Mouse (Mus musculus) limb, embryonic 13.5 days (tissue): ENCODE data around the gene Gstp1. TPM values are rescaled to one million over a fixed set of nuclear protein-coding genes. Genes with fewer than 3 reads are reported as not detected.
A peak's percentile ranks its signal among the peaks of the same experiment; 100 is the strongest.

Experiments
- ATAC-seq: fragments of 200-750 bp; cut with Nextera tagmentation; 2 replicates; pipeline ENCODE4 v1.8.0; 2017; ENCODE audit warnings: low read depth, moderate number of reproducible peaks, moderate TSS enrichment; ENCODE audit not compliant: low FRiP score
- H3K27ac ChIP-seq: fragments of 300-500 bp; sonication (generic); 2 replicates; pipeline ENCODE4 v1.5.1; 2015; ENCODE audit warnings: inconsistent platforms, mild to moderate bottlenecking, moderate library complexity
- H3K27me3 ChIP-seq: fragments of 300-500 bp; sonication (generic); 2 replicates; pipeline ENCODE4 v1.6.1; 2015; ENCODE audit warnings: mild to moderate bottlenecking, inconsistent platforms
- H3K36me3 ChIP-seq: fragments of 300-500 bp; sonication (generic); 2 replicates; pipeline ENCODE4 v1.6.1; 2015; ENCODE audit warnings: inconsistent platforms, mild to moderate bottlenecking, moderate library complexity
- H3K4me1 ChIP-seq: fragments of 300-500 bp; sonication (generic); 2 replicates; pipeline ENCODE4 v1.6.1; 2015; ENCODE audit warnings: inconsistent platforms
- H3K4me2 ChIP-seq: fragments of 300-500 bp; sonication (generic); replicated peaks from 2 replicates; pipeline ENCODE4 v1.6.1; 2015; ENCODE audit warnings: inconsistent platforms, mild to moderate bottlenecking, moderate library complexity
- H3K4me3 ChIP-seq: fragments of 300-500 bp; sonication (generic); 2 replicates; pipeline ENCODE4 v1.5.1; 2015; ENCODE audit warnings: moderate library complexity, mild to moderate bottlenecking, inconsistent platforms
- H3K9ac ChIP-seq: fragments of 300-500 bp; sonication (generic); 2 replicates; pipeline ENCODE4 v1.6.1; 2015; ENCODE audit warnings: mild to moderate bottlenecking, inconsistent platforms
- H3K9me3 ChIP-seq: fragments of 300-500 bp; sonication (generic); 2 replicates; pipeline ENCODE4 v1.6.1; 2016; ENCODE audit warnings: inconsistent platforms
- WGBS: fragments of 180-500 bp; shearing (Covaris S2); methylation state at CpG from one replicate; pipeline ENCODE4 v1.1.7; 2015; 5-methylcytosine and 5-hydroxymethylcytosine counted together
- polyA plus RNA-seq: library from polyadenylated mRNA; unstranded; fragments of >200 nt; fragmentation: Nextera tagmentation; extraction: Ambion mirVana; gene quantifications from 2 replicates; pipeline ENCODE4 v1.2.1, GENCODE M21; 2015

Gene Gstp1
- polyA plus RNA-seq, 1 experiment from 2014 or later: 573 TPM

GRCm38 (mm10) chr19:4003641-4004040 is 34.1 kb downstream of the Gstp1 start:
- Histone ChIP-seq H3K9ac (0 out of 2 replicates have a peak overlapping the region, but pooled peaks have one; percentile 31), H3K27me3 (no peaks in the 10 kb centered on the region), H3K36me3 (peaks cover 39% of the 10 kb centered on the region), H3K9me3 (no peaks in the 10 kb centered on the region), H3K4me2 (no peak overlapping the region), H3K4me1 (peaks cover 17% of the 10 kb centered on the region), H3K27ac (no peak overlapping the region), H3K4me3 (no peak overlapping the region)
- 70% methylated on average over 12 of the region's 12 CpGs for WGBS
- ATAC-seq: no peak

DNA sequence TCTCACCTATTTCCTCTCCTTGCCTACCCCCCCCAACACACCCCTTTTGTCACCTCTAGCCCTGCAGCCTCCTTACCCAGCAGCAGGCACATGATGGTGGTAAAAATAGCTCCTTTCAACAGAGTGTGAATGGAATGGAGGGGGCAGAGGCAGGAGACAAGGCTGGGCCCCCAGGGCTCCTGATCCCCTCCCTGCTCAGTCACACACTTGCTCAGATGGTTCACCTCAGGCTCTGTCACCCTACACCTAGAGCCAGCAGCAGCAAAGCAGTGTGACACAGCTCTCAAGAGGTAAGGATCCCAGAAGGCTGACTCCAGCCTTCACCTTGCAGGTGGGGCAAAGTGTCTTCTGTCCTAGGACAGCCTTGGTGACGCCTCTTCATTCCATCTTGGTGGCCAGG is 34.7 kb downstream of the Gstp1 start, which contains the start of gene Doc2g:
Gene Doc2g (plus strand): TSS at position 202 of the 400 bp plus-strand sequence.
- peaks cover 17% of the 10 kb centered on the region for H3K4me1 ChIP-seq
- 57% methylated on average over 1 of the region's 1 CpGs for WGBS
- H3K27ac ChIP-seq: no peak within 1 kb of the TSS
- no peaks in the 10 kb centered on the region for H3K9me3 ChIP-seq
- H3K36me3 ChIP-seq: peaks cover 33% of the 10 kb centered on the region
- peak within 1 kb of the TSS; percentile 31; the same call in 1 of the 2 replicates for H3K9ac ChIP-seq
- ATAC-seq: no peak
- H3K4me2 ChIP-seq: no peak within 1 kb of the TSS
- H3K27me3 ChIP-seq: no peaks in the 10 kb centered on the region
- H3K4me3 ChIP-seq: no peak within 1 kb of the TSS

- ATAC-seq: no peak
Measured at GRCm38 (mm10) chr19:4001752-4002151, 36.0 kb downstream of the Gstp1 start.

DNA sequence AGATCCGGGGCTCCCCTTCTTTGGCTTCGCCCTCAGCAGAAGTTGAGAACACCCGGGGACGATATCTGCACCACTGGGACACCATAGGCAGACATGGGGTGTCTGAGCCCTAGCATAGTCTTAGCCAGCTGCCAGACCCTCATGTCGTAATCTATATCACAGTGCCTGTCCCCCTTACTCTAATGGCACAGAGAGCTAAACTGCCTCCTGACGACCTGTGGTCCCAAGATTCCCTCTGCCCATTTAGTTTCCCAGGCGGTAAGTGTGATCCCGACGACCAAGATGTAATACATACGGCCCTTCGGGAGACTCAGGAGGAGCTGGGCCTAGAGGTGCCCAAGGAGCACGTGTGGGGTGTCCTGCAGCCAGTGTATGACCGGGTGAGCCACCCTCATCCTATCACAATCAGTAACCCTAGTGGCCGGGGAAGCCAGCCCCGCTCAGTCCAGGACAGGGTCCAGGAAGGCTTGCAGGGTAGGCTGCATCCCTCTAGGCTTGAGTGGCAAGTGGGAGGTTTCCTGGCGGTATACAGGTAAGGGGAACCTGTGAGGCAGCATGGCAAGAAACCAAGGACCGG is 36.7 kb downstream of the Gstp1 start:
- no peaks in the 10 kb centered on the region for H3K9me3 ChIP-seq
- ATAC-seq: peak; percentile 4; the same call in 1 of the 2 replicates
- 14% methylated on average over 17 of the region's 17 CpGs for WGBS
- peaks cover 17% of the 10 kb centered on the region for H3K4me1 ChIP-seq
- peak overlapping the region; percentile 97 for H3K27ac ChIP-seq
- H3K4me3 ChIP-seq: peak overlapping the region; percentile 79
- peak overlapping the region; percentile 93 for H3K9ac ChIP-seq
- H3K4me2 ChIP-seq: peak overlapping the region; percentile 86
- H3K36me3 ChIP-seq: peaks cover 13% of the 10 kb centered on the region
- no peaks in the 10 kb centered on the region for H3K27me3 ChIP-seq

More at GRCm38 (mm10) chr19:4001752-4002151, 36.0 kb downstream of the Gstp1 start:
- Histone ChIP-seq H3K4me3 (0 out of 2 replicates have a peak overlapping the region, but pooled peaks have one; percentile 79), H3K9ac (peak overlapping the region; percentile 93; the same call in 1 of the 2 replicates), H3K27me3 (no peaks in the 10 kb centered on the region), H3K9me3 (no peaks in the 10 kb centered on the region), H3K36me3 (peaks cover 20% of the 10 kb centered on the region), H3K4me1 (peaks cover 17% of the 10 kb centered on the region), H3K27ac (no peak overlapping the region), H3K4me2 (peak overlapping the region; percentile 86)
- 85% methylated on average over 5 of the region's 5 CpGs for WGBS

- H3K4me3 ChIP-seq: peak within 1 kb of the TSS; percentile 79
- peak within 1 kb of the TSS; percentile 93 for H3K9ac ChIP-seq
- no peaks in the 10 kb centered on the region for H3K27me3 ChIP-seq
- ATAC-seq: peak; percentile 90
- WGBS: under 1% methylated on average over 64 of the region's 64 CpGs
- H3K36me3 ChIP-seq: peaks cover 5% of the 10 kb centered on the region
- H3K4me1 ChIP-seq: peaks cover 17% of the 10 kb centered on the region
- H3K9me3 ChIP-seq: no peaks in the 10 kb centered on the region
- peak within 1 kb of the TSS; percentile 97 for H3K27ac ChIP-seq
- H3K4me2 ChIP-seq: peak within 1 kb of the TSS; percentile 86
Measured at GRCm38 (mm10) chr19:4000119-4000900, 37.5 kb downstream of the Gstp1 start, which contains the start of the genes Nudt8 and Gm49405. Gene Nudt8 (plus strand): TSS chr19:4000580. Gene Gm49405 (plus strand): TSS chr19:4000626.

DNA sequence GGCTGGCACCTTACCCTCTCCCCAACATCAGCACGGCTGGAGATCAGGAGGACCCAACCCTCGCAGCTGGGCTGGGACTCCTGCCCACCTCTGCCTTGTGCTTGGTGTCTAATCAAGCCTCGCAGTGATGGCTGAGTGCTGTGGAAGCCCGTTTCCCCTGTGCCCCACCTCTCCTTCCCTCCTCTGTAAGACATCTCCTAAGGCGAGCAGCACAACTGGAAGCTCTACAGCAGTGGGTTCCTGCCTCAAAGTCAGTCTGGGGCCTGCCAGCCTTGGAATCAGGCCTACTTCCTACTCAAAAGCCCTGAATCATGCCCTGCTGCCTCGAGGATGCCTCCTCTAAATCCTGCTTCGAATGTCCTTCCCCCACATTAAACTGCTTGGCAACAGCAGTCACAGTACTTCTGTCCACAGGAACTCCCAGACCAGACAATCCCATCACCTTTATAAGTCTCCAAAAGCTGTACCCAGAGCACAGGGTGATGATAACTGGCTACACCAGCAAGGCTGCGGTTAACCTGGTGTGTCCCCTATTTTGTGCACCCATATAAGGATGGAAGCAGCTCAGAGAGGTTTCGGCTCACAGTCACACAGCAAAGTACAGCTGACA is 38.6 kb downstream of the Gstp1 start:
- H3K27me3 ChIP-seq: no peaks in the 10 kb centered on the region
- peak overlapping the region; percentile 86 for H3K4me2 ChIP-seq
- 89% methylated on average over 9 of the region's 9 CpGs for WGBS
- no peaks in the 10 kb centered on the region for H3K9me3 ChIP-seq
- H3K4me3 ChIP-seq: peak overlapping the region; percentile 79
- no peak overlapping the region for H3K27ac ChIP-seq
- peak overlapping the region; percentile 93; the same call in 1 of the 2 replicates for H3K9ac ChIP-seq
- no peaks in the 10 kb centered on the region for H3K36me3 ChIP-seq
- no peak for ATAC-seq
- peaks cover 17% of the 10 kb centered on the region for H3K4me1 ChIP-seq

DNA sequence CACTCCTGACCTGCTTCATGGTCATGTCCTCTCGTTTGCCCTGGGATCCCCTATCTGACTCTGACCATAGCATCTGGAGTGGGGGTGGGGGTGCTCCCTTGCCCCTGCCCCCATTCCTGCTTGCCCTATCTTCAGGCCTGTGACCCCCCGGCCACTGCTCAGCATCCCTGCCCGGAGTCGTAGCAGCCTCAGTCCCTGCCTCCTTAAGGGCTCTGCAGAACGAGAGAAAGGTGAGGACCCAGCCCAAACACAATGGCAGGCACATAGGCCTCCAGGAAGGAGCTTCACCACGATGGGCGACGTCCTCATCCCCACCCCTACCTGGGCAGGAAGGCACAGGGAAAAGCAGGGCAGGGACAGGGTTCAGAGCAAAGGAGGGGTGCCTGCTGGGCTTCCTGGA is 39.5 kb downstream of the Gstp1 start:
- Histone ChIP-seq H3K9me3 (no peaks in the 10 kb centered on the region), H3K27ac (no peak overlapping the region), H3K4me3 (no peak overlapping the region), H3K4me2 (no peak overlapping the region), H3K36me3 (no peaks in the 10 kb centered on the region), H3K4me1 (peaks cover 17% of the 10 kb centered on the region), H3K9ac (0 out of 2 replicates have a peak overlapping the region, but pooled peaks have one; percentile 93), H3K27me3 (no peaks in the 10 kb centered on the region)
- ATAC-seq: no peak
- 77% methylated on average over 8 of the region's 8 CpGs for WGBS

GRCm38 (mm10) chr19:3997231-3997630 is 40.6 kb downstream of the Gstp1 start:
- ATAC-seq: no peak
- Histone ChIP-seq H3K27me3 (no peaks in the 10 kb centered on the region), H3K9ac (no peak overlapping the region; the same call in 1 of the 2 replicates), H3K9me3 (no peaks in the 10 kb centered on the region), H3K4me3 (no peak overlapping the region), H3K4me1 (peaks cover 17% of the 10 kb centered on the region), H3K36me3 (no peaks in the 10 kb centered on the region), H3K4me2 (no peak overlapping the region), H3K27ac (no peak overlapping the region)
- WGBS: 64% methylated on average over 8 of the region's 8 CpGs

- Histone ChIP-seq H3K4me3 (no peak overlapping the region), H3K4me2 (no peak overlapping the region), H3K27ac (no peak overlapping the region), H3K9ac (no peak overlapping the region; the same call in 1 of the 2 replicates), H3K36me3 (no peaks in the 10 kb centered on the region), H3K27me3 (no peaks in the 10 kb centered on the region), H3K9me3 (no peaks in the 10 kb centered on the region), H3K4me1 (peaks cover 16% of the 10 kb centered on the region)
- no peak for ATAC-seq
- WGBS: 80% methylated on average over 8 of the region's 8 CpGs
Measured at GRCm38 (mm10) chr19:3996747-3997146, 41.0 kb downstream of the Gstp1 start.

DNA sequence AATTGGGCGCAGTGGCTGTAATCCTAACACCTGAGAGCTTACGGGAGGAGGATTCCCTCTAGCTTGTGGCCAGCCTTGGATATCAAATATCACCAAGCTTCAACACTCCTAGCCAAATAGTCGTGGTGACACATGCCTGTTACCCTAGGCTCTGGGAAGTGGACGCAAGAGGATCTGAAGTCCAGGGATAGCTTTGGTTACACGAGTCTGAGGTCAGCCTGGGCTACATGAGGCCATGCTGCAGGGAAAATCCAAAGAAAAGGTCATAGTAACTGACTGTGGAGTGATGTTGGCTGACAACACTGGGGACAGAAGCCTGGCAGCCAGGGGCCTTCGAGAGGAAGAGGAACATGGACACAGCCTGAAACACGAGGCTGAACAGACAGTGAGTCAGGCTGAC is 41.7 kb downstream of the Gstp1 start:
- peaks cover 9% of the 10 kb centered on the region for H3K4me1 ChIP-seq
- 63% methylated on average over 7 of the region's 7 CpGs for WGBS
- no peaks in the 10 kb centered on the region for H3K9me3 ChIP-seq
- no peaks in the 10 kb centered on the region for H3K36me3 ChIP-seq
- no peak for ATAC-seq
- no peak overlapping the region for H3K4me2 ChIP-seq
- H3K9ac ChIP-seq: no peak overlapping the region
- H3K27me3 ChIP-seq: no peaks in the 10 kb centered on the region
- no peak overlapping the region for H3K4me3 ChIP-seq
- H3K27ac ChIP-seq: no peak overlapping the region

DNA sequence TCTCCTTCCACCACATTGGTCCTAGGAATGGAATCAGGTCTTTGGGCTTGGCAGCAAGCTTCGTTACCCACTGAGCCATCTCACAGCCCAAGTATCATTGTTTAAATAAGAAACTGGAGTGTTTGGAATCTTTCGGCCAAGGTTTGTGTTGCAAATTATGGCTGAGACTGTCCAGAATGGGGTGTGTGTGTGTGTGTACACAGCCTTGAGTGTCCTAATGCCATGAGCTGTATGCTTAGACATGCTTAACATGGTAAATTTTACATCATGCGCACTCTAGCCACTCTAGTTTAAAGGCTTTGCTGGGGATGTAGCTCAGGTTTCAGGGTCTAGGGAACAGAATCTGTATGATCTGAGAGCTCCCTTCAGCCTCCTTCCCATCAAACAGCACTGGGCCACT is 42.3 kb downstream of the Gstp1 start:
- Histone ChIP-seq H3K9me3 (no peaks in the 10 kb centered on the region), H3K4me2 (no peak overlapping the region), H3K27ac (no peak overlapping the region), H3K36me3 (no peaks in the 10 kb centered on the region), H3K9ac (no peak overlapping the region), H3K27me3 (no peaks in the 10 kb centered on the region), H3K4me1 (peaks cover 6% of the 10 kb centered on the region), H3K4me3 (no peak overlapping the region)
- 86% methylated on average over 3 of the region's 3 CpGs for WGBS
- ATAC-seq: no peak

DNA sequence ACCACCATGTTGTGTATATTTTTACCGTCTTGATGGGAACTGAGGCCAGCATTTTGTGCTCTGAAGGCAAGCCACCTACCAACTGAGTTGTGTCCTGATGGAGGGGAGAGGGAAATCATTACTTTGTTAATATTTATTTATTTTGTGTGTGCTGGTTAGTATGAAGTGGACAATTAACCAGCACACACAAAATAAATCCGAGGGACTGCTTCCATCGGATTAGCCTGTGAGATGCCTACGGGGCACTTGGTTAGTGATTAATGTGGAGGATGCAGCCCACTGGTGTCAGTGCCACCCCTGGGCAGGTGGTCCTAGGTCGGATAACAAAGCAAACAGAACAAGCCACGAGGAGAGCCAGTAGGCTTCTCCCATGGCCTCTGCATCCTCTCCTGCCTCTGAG is 42.9 kb downstream of the Gstp1 start:
- Histone ChIP-seq H3K4me1 (peaks cover 6% of the 10 kb centered on the region), H3K4me2 (no peak overlapping the region), H3K4me3 (no peak overlapping the region), H3K9me3 (no peaks in the 10 kb centered on the region), H3K27me3 (no peaks in the 10 kb centered on the region), H3K27ac (no peak overlapping the region), H3K9ac (no peak overlapping the region), H3K36me3 (no peaks in the 10 kb centered on the region)
- no peak for ATAC-seq
- WGBS: 63% methylated on average over 6 of the region's 6 CpGs
